Mouse (Mus musculus) urinary bladder, adult 18-20 months (tissue): Measurements from ENCODE around the gene Tbx4.

ENCODE experiments used
- DNase-seq, 2 experiments: peaks; one replicate each; pipeline ENCODE4 v3.0.0; 2022; ENCODE audit warnings: low spot score in 2 of 2, mixed read lengths in 2 of 2

Gene Tbx4

GRCm38 (mm10) chr11:85850758-85851157 lies 35.5 kb upstream of the Tbx4 start:
- DNase-seq = no peak

GRCm38 (mm10) chr11:85857997-85858698 lies 28.1 kb upstream of the Tbx4 start:
- no peak for DNase-seq

GRCm38 (mm10) chr11:85864363-85864762 lies 21.9 kb upstream of the Tbx4 start:
- no peak for DNase-seq

GRCm38 (mm10) chr11:85876059-85876788 lies 10.0 kb upstream of the Tbx4 start:
- DNase-seq = no peak

GRCm38 (mm10) chr11:85884498-85884897 lies 1.7 kb upstream of the Tbx4 start:
- no peak for DNase-seq

- no peak for DNase-seq
These were observed 185 bp downstream of the Tbx4 start for GRCm38 (mm10) chr11:85886429-85886785.

- DNase-seq = no peak
These were observed 1.1 kb downstream of the Tbx4 start for GRCm38 (mm10) chr11:85887273-85887672.

GRCm38 (mm10) chr11:85887801-85888450 lies 1.7 kb downstream of the Tbx4 start:
- no peak for DNase-seq

- DNase-seq = no peak
These were observed 2.3 kb downstream of the Tbx4 start for GRCm38 (mm10) chr11:85888451-85888961.

- no peak for DNase-seq
These were observed 3.0 kb downstream of the Tbx4 start for GRCm38 (mm10) chr11:85889056-85889729.

- no peak for DNase-seq
These were observed 3.7 kb downstream of the Tbx4 start for GRCm38 (mm10) chr11:85889730-85890562.

- no peak for DNase-seq
These were observed 4.3 kb downstream of the Tbx4 start for GRCm38 (mm10) chr11:85890563-85890845.

GRCm38 (mm10) chr11:85891010-85891691 lies 4.9 kb downstream of the Tbx4 start:
- no peak for DNase-seq

- no peak for DNase-seq
These were observed 5.4 kb downstream of the Tbx4 start for GRCm38 (mm10) chr11:85891692-85892040.

- no peak for DNase-seq
These were observed 6.5 kb downstream of the Tbx4 start for GRCm38 (mm10) chr11:85892771-85893170.

GRCm38 (mm10) chr11:85893400-85894135 lies 7.3 kb downstream of the Tbx4 start:
- DNase-seq = no peak

GRCm38 (mm10) chr11:85894136-85894530 lies 7.9 kb downstream of the Tbx4 start:
- DNase-seq = no peak

- DNase-seq = peak in 1 of 2 experiments; percentile 17
These were observed 8.7 kb downstream of the Tbx4 start for GRCm38 (mm10) chr11:85894731-85895545.

- DNase-seq = no peak
These were observed 10.2 kb downstream of the Tbx4 start for GRCm38 (mm10) chr11:85896335-85896985.
